Mouse (Mus musculus): Measurements from ENCODE around the gene Evc2. TPM values are rescaled to one million over a fixed set of nuclear protein-coding genes. Genes with fewer than 3 reads are reported as not detected.

Evc2 gene
- polyA plus RNA-seq, 1 experiment = 7.0 TPM

DNA sequence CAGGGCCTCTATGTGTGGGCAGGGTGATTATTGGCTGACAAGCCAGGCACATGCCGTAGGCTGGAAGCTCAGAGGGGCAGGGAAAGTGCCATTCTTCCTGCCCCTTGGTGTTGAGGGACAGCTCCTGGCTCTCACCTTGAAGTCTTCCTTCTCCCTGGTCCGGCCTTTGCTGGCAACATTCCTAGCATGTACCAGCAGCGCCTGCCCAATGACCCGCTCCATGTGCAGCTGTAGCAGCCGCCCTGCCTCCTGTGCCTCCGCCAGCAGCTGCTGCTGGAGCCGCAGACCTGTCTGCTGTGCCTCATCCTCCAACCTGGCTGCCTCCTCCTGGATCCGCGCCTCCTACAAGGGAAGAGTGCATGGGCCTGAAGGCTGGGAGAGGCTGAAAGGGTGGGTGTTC, 28.3 kb upstream of the Evc2 start:
- Histone ChIP-seq H3K27me3 (ENCODE audit: control insufficient read depth, insufficient read depth, insufficient read length) (no peaks in the 10 kb centered on the region), H3K79me2 (ENCODE audit: control insufficient read depth, insufficient read depth) (no peaks in the 10 kb centered on the region), H3ac (ENCODE audit: control insufficient read depth, insufficient read length) (no peak overlapping the region), H3K4me2 (ENCODE audit: low read depth) (no peak overlapping the region), H3K36me3 (ENCODE audit: control insufficient read depth, insufficient read depth) (no peaks in the 10 kb centered on the region), H3K4me3 (no peak overlapping the region)
- TF ChIP-seq TCF3 (IDR thresholded peaks at IDR 0.05; ENCODE audit: insufficient read length, low read depth) = no peak
- no peak for TF ChIP-seq USF1 (IDR thresholded peaks at IDR 0.05; ENCODE audit: low read depth)
- TF ChIP-seq SRF (IDR thresholded peaks at IDR 0.05; ENCODE audit: control insufficient read depth, insufficient read length, low read depth) = no peak
- no peak for TF ChIP-seq TCF12 (IDR thresholded peaks at IDR 0.05; ENCODE audit: insufficient read depth, poor library complexity, severe bottlenecking)
- no peak for TF ChIP-seq MYOG (IDR thresholded peaks at IDR 0.05; ENCODE audit: control insufficient read depth in 1 of 3, insufficient read depth in 1 of 3, insufficient read length in 2 of 3, low read depth in 2 of 3)
- TF ChIP-seq POLR2AphosphoS2 (IDR thresholded peaks at IDR 0.05; ENCODE audit: insufficient read length, low read depth) = no peak
- no peak for TF ChIP-seq MYOD1 (IDR thresholded peaks at IDR 0.05; ENCODE audit: control insufficient read depth in 1 of 3, insufficient read length in 2 of 3, low read depth in 2 of 3)
- TF ChIP-seq E2F4 (IDR thresholded peaks at IDR 0.05; ENCODE audit: insufficient read depth) = no peak
- TF ChIP-seq POLR2A (IDR thresholded peaks at IDR 0.05; ENCODE audit: insufficient read length, low read depth) = no peak
- no peak for TF ChIP-seq REST (IDR thresholded peaks at IDR 0.05; ENCODE audit: insufficient read depth, insufficient read length)
- no peak for TF ChIP-seq CEBPB (IDR thresholded peaks at IDR 0.05; ENCODE audit: insufficient read depth, poor library complexity, severe bottlenecking)
- no peak for TF ChIP-seq MAX (IDR thresholded peaks at IDR 0.05; ENCODE audit: low read depth)

DNA sequence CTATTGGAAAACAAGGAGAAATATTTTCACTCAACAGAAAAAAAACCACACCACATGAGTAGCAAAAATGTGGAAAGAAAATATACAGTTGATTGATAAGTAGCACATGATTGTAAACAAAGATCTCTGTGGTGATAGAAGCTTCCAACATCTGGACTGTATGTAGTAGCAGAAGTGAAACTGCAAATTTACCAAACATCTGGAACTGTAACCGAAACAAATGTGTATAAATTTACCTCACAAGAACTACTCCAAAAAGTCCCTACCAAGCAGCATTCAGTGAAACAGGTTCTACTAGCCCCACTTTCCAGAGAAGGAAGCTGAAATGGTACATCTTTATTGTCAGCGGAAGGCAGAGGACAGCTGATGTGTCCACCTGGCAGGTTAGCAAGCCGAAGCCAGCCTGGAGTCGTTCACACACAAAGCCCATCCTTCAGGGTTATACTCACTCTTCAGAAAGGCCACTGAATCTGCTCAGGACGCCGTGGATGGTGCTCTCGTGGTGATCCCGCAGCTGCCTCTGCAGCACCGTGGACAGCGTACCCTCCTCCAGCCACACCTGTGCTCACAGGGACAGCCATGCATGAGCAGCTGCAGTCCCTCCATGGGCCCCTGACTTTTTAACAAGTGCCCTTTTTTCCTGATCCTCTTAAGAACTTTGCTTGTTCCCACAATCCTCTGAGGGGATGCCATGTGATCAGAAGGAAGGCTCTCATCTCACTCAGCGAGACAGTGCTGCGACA, 25.1 kb upstream of the Evc2 start:
- H3K36me3 ChIP-seq (ENCODE audit: control insufficient read depth, insufficient read depth) = no peaks in the 10 kb centered on the region

DNA sequence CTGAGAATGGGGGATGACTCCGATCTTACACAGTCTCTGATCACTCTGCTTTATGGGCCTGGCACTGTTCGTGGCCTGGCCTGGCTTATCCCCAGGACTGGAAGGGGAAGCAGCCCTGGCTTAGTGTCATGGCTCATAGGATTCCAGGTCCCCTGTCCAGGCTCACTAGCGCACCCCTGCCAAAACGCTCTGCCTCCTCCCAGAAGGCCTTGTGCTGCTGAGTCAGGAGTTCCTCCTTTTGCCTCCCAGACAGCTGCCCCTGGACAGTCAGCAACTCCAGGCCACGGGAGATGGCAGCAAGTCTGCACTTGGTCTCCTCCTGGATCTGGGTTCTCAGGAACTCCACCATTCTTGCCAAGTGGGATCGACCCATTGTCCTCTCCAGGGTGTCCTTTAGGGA, 19.6 kb upstream of the Evc2 start:
- H3K79me2 ChIP-seq (ENCODE audit: control insufficient read depth, insufficient read depth) = no peaks in the 10 kb centered on the region
- H3K4me2 ChIP-seq (ENCODE audit: low read depth) = no peak overlapping the region
- no peak overlapping the region for H3ac ChIP-seq (ENCODE audit: control insufficient read depth, insufficient read length)
- H3K27me3 ChIP-seq (ENCODE audit: control insufficient read depth, insufficient read depth, insufficient read length) = no peaks in the 10 kb centered on the region
- no peak for TF ChIP-seq SRF (IDR thresholded peaks at IDR 0.05; ENCODE audit: control insufficient read depth, insufficient read length, low read depth)
- no peak for TF ChIP-seq CEBPB (IDR thresholded peaks at IDR 0.05; ENCODE audit: insufficient read depth, poor library complexity, severe bottlenecking)
- TF ChIP-seq MYOG (IDR thresholded peaks at IDR 0.05; ENCODE audit: control insufficient read depth in 1 of 3, insufficient read depth in 1 of 3, insufficient read length in 2 of 3, low read depth in 2 of 3) = no peak
- no peak for TF ChIP-seq E2F4 (IDR thresholded peaks at IDR 0.05; ENCODE audit: insufficient read depth)
- TF ChIP-seq MAX (IDR thresholded peaks at IDR 0.05; ENCODE audit: low read depth) = no peak
- TF ChIP-seq TCF3 (IDR thresholded peaks at IDR 0.05; ENCODE audit: insufficient read length, low read depth) = no peak
- TF ChIP-seq POLR2A (IDR thresholded peaks at IDR 0.05; ENCODE audit: insufficient read length, low read depth) = no peak
- no peak for TF ChIP-seq USF1 (IDR thresholded peaks at IDR 0.05; ENCODE audit: low read depth)
- no peak for TF ChIP-seq TCF12 (IDR thresholded peaks at IDR 0.05; ENCODE audit: insufficient read depth, poor library complexity, severe bottlenecking)
- no peaks in the 10 kb centered on the region for H3K36me3 ChIP-seq (ENCODE audit: control insufficient read depth, insufficient read depth)
- no peak overlapping the region for H3K4me3 ChIP-seq

More for the DNA sequence above, 25.1 kb upstream of the Evc2 start:
- no peak overlapping the region for H3K4me3 ChIP-seq
- TF ChIP-seq USF1 (IDR thresholded peaks at IDR 0.05; ENCODE audit: low read depth) (no peak), MYOD1 (IDR thresholded peaks at IDR 0.05; ENCODE audit: control insufficient read depth in 1 of 3, insufficient read length in 2 of 3, low read depth in 2 of 3) (peak in 2 of 3 experiments; percentile 47 to 67), REST (IDR thresholded peaks at IDR 0.05; ENCODE audit: insufficient read depth, insufficient read length) (peak; percentile 81), MYOG (IDR thresholded peaks at IDR 0.05; ENCODE audit: control insufficient read depth in 1 of 3, insufficient read depth in 1 of 3, insufficient read length in 2 of 3, low read depth in 2 of 3) (peak in 2 of 3 experiments; percentile 49 to 56)
- H3K27me3 ChIP-seq (ENCODE audit: control insufficient read depth, insufficient read depth, insufficient read length) = no peaks in the 10 kb centered on the region
- no peak overlapping the region for H3ac ChIP-seq (ENCODE audit: control insufficient read depth, insufficient read length)
- no peak overlapping the region for H3K4me2 ChIP-seq (ENCODE audit: low read depth)
- H3K79me2 ChIP-seq (ENCODE audit: control insufficient read depth, insufficient read depth) = no peaks in the 10 kb centered on the region

DNA sequence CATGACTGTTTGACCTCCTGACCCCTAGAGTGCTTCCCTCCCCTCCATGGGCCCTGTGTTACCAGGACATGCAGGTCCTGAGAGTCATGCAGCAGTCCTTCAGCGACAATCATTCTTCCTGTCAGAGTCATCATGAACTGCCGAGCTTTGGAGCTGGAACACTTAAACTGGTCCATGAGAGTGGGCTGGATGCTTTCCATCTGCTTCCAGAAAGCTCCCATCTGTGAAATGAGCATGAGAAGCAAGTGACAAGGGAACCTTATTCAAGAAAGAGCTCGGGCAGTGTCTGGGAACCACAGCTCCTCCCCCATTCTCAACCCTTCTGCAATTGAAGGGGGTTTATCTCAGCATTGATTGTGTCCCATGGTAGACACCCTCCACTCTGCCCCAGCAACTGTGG, 18.1 kb upstream of the Evc2 start:
- H3K27me3 ChIP-seq (ENCODE audit: control insufficient read depth, insufficient read depth, insufficient read length) = no peaks in the 10 kb centered on the region

More for the DNA sequence above, 18.1 kb upstream of the Evc2 start:
- H3K4me2 ChIP-seq (ENCODE audit: low read depth) = no peak overlapping the region
- no peak overlapping the region for H3ac ChIP-seq (ENCODE audit: control insufficient read depth, insufficient read length)
- H3K36me3 ChIP-seq (ENCODE audit: control insufficient read depth, insufficient read depth) = no peaks in the 10 kb centered on the region
- H3K4me3 ChIP-seq = no peak overlapping the region
- TF ChIP-seq SRF (IDR thresholded peaks at IDR 0.05; ENCODE audit: control insufficient read depth, insufficient read length, low read depth) (no peak), TCF3 (IDR thresholded peaks at IDR 0.05; ENCODE audit: insufficient read length, low read depth) (no peak), TCF12 (IDR thresholded peaks at IDR 0.05; ENCODE audit: insufficient read depth, poor library complexity, severe bottlenecking) (no peak), MYOG (IDR thresholded peaks at IDR 0.05; ENCODE audit: control insufficient read depth in 1 of 3, insufficient read depth in 1 of 3, insufficient read length in 2 of 3, low read depth in 2 of 3) (no peak), REST (IDR thresholded peaks at IDR 0.05; ENCODE audit: insufficient read depth, insufficient read length) (no peak), MYOD1 (IDR thresholded peaks at IDR 0.05; ENCODE audit: control insufficient read depth in 1 of 3, insufficient read length in 2 of 3, low read depth in 2 of 3) (no peak), POLR2A (IDR thresholded peaks at IDR 0.05; ENCODE audit: insufficient read length, low read depth) (no peak), E2F4 (IDR thresholded peaks at IDR 0.05; ENCODE audit: insufficient read depth) (no peak), CEBPB (IDR thresholded peaks at IDR 0.05; ENCODE audit: insufficient read depth, poor library complexity, severe bottlenecking) (no peak), MAX (IDR thresholded peaks at IDR 0.05; ENCODE audit: low read depth) (no peak), USF1 (IDR thresholded peaks at IDR 0.05; ENCODE audit: low read depth) (no peak), POLR2AphosphoS2 (IDR thresholded peaks at IDR 0.05; ENCODE audit: insufficient read length, low read depth) (no peak)
- no peaks in the 10 kb centered on the region for H3K79me2 ChIP-seq (ENCODE audit: control insufficient read depth, insufficient read depth)
